Mouse (Mus musculus) forebrain, embryonic 16.5 days (tissue): ENCODE measurements at regions not wholly inside any gene's neighbourhood (a gene's known extent, or its start where the extent isn't known, plus 50 kb on each side); places are given as distances from the start of the nearest gene placed in this dataset.
"Not testable (repeated sequence)": the region's sequence is repeated elsewhere in the genome, so short reads cannot be mapped to it uniquely, and the experiment has no call there.

Source experiments
- ATAC-seq: fragments of 200-750 bp; cut with Nextera tagmentation; 2 replicates; pipeline ENCODE4 v1.8.0; 2017; ENCODE audit warnings: mild to moderate bottlenecking, moderate library complexity
- H3K27ac ChIP-seq: fragments of 300-500 bp; sonication (generic); 2 replicates; pipeline ENCODE4 v1.5.1; 2014; ENCODE audit warnings: low read length, control low read depth
- H3K27me3 ChIP-seq: fragments of 300-500 bp; sonication (generic); replicated peaks from 2 replicates; pipeline ENCODE4 v1.6.1; 2014; ENCODE audit warnings: low read length; ENCODE audit not compliant: control insufficient read depth, insufficient read depth
- H3K36me3 ChIP-seq: fragments of 300-500 bp; sonication (generic); 2 replicates; pipeline ENCODE4 v1.6.1; 2014; ENCODE audit not compliant: control insufficient read depth, insufficient read depth
- H3K4me1 ChIP-seq: fragments of 300-500 bp; sonication (generic); replicated peaks from 2 replicates; pipeline ENCODE4 v1.6.1; 2014; ENCODE audit warnings: low read length; ENCODE audit not compliant: control insufficient read depth, insufficient read depth
- H3K4me2 ChIP-seq: fragments of 300-500 bp; sonication (generic); 2 replicates; pipeline ENCODE4 v1.6.1; 2014; ENCODE audit warnings: mild to moderate bottlenecking, low read length, control low read depth
- H3K4me3 ChIP-seq: fragments of 300-500 bp; sonication (generic); replicated peaks from 2 replicates; pipeline ENCODE4 v1.5.1; 2014; ENCODE audit warnings: mild to moderate bottlenecking, low read length, control low read depth
- H3K9ac ChIP-seq: fragments of 300-500 bp; sonication (generic); replicated peaks from 2 replicates; pipeline ENCODE4 v1.6.1; 2014; ENCODE audit warnings: low read depth, low read length, control low read depth
- H3K9me3 ChIP-seq: fragments of 300-500 bp; sonication (generic); 2 replicates; pipeline ENCODE4 v1.6.1; 2016; ENCODE audit warnings: low read length; ENCODE audit not compliant: control insufficient read depth
- WGBS: fragments of 180-500 bp; shearing (Covaris S2); extraction: QIAGEN DNeasy Blood & Tissue Kit; methylation state at CpG from one replicate; pipeline ENCODE4 v1.1.7; 2014; 5-methylcytosine and 5-hydroxymethylcytosine counted together

DNA sequence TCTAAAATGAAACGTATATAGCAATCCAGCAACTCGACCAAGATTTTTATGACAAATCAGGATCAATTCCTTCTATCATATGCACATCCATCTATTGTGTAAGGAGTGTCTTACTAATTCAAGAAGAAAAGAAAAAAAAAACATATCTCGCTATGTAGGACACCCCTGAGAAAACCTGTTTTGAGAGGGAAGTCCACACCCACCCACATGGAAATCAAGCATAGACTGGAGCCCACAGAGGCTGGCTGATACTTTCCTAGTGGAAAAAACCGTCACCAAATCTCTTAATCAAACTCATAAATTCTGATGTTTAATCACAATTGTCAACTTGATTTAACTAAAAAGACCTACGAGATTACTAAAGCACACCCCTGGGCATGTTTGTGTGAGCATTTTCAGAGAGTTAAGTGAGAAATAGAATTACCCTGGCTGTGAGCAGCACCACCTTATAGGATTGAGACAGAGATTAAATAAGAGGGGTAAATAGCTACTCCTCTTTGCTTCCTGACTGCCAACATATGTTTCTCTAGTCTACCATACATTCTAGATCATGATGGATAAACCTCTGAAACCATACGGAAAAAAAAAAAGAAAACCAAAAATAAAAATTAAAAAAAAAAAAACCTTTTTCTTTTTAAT is 525.9 kb downstream of the Gm10283 start:
- Histone ChIP-seq H3K9me3 (no peaks in the 10 kb centered on the region), H3K36me3 (no peaks in the 10 kb centered on the region), H3K27me3 (no peaks in the 10 kb centered on the region), H3K4me3 (no peak overlapping the region), H3K27ac (no peak overlapping the region), H3K4me1 (no peaks in the 10 kb centered on the region), H3K4me2 (no peak overlapping the region), H3K9ac (no peak overlapping the region)
- 86% methylated on average over 6 of the region's 6 CpGs for WGBS
- no peak for ATAC-seq

DNA sequence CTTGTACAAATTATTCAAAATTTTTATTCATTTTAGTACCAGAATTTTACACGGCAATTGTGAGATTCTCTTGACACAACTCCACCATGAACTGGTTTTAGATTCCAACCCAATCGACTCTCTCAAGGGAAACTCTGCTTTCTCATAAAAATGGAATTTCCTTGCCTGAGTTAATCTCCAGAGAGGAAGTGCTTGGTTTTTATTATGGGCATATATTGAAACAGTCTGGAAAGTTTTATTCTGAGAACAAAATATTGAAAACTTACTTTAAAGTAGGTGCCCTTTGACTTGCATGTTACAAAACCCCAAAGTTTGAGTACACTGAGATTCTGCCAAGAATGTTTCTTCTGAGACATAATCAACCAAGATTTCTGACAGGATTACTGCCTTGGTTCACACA is 537.6 kb downstream of the Gm10283 start:
- Histone ChIP-seq H3K27ac (no peak overlapping the region), H3K27me3 (no peaks in the 10 kb centered on the region), H3K36me3 (no peaks in the 10 kb centered on the region), H3K9me3 (no peaks in the 10 kb centered on the region), H3K4me3 (no peak overlapping the region), H3K9ac (no peak overlapping the region), H3K4me2 (no peak overlapping the region), H3K4me1 (no peaks in the 10 kb centered on the region)
- no peak for ATAC-seq
- 92% methylated on average over 2 of the region's 2 CpGs for WGBS

- no peak overlapping the region for H3K4me2 ChIP-seq
- H3K9me3 ChIP-seq, result no peaks in the 10 kb centered on the region
- no peaks in the 10 kb centered on the region for H3K4me1 ChIP-seq
- H3K9ac ChIP-seq, result no peak overlapping the region
- no peak overlapping the region for H3K4me3 ChIP-seq
- no peak overlapping the region for H3K27ac ChIP-seq
- ATAC-seq, result no peak
- no peaks in the 10 kb centered on the region for H3K27me3 ChIP-seq
- H3K36me3 ChIP-seq, result no peaks in the 10 kb centered on the region
Measured at GRCm38 (mm10) chr8:59963234-59963633, 539.8 kb downstream of the Gm10283 start.

- H3K4me1 ChIP-seq, H3K4me2 ChIP-seq, H3K4me3 ChIP-seq, H3K9me3 ChIP-seq, H3K36me3 ChIP-seq, H3K27ac ChIP-seq, H3K9ac ChIP-seq, H3K27me3 ChIP-seq: not testable (repeated sequence)
- 0 out of 2 replicates have a peak, but pooled peaks have one; percentile 40 for ATAC-seq
- 65% methylated on average over 6 of the region's 6 CpGs for WGBS
Measured at GRCm38 (mm10) chr8:59953741-59954140, 549.3 kb downstream of the Gm10283 start.

DNA sequence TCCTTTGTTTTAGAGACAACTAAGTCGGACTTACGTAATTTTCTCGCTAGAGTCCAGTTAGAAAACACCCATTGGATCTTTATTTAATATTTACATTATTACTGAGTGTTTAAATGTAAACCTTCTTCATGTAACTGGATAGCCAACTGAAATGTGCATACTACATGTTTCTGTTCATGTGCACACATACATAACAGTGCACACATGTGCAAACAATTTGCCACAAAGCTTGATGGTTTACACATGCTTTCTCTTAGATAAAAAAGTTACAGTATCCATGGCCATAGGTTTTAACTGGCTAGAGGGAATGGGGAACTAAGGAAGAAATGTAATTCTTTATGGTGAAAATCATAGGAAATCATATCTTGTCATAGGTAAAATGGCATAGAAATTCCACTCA is 596.2 kb downstream of the Gm10283 start:
- ATAC-seq, result no peak

More for the DNA sequence above, 596.2 kb downstream of the Gm10283 start:
- Histone ChIP-seq H3K27ac (no peak overlapping the region), H3K9me3 (no peaks in the 10 kb centered on the region), H3K36me3 (no peaks in the 10 kb centered on the region), H3K4me2 (no peak overlapping the region), H3K4me3 (no peak overlapping the region), H3K9ac (no peak overlapping the region), H3K4me1 (no peaks in the 10 kb centered on the region), H3K27me3 (no peaks in the 10 kb centered on the region)
- WGBS, result 92% methylated on average over 3 of the region's 3 CpGs
